Comparison of ENCODE assay signal across 19 mouse cellular contexts in the genomic region with DNA sequence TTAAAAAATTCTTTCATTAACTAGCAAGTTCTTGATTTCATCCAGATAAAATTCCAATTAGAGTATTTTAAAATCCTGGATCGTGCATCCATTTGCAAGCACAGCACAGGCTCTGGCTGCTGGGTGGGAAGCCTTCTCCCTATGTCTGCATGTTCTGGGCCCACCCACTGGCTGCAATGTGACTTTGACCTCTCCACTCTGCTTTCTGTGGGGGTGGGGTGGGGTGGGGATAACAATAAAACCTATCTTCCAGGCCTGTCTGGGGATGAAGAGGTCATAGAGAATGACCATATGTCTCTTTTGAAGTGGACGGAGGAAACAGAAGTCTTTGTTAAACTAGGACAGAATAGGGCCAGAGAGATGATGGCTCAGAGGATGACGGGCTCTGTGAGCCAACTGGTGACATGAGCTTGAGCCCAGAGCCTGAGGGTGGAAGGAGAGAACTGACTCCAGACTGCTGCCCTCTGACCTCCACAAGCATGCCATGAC.
DNase-seq lines count a peak whose midpoint lies in the region; ATAC-seq and TF ChIP-seq lines count a peak whose summit lies in the region.
"Had no signal": no experiment of that assay in that cellular context is flagged by ENCODE, and none has a peak within 500 bp of the region (broad histone marks: within the 10 kb centered on the region; RNA-seq: fewer than 3 reads in every experiment).

No protein-coding gene starts in this region.

- H3K4me2 ChIP-seq in kidney, embryonic 14.5 days (replicated peaks; ENCODE audit: low read depth, low read length), result no peak overlapping the region
- H3K4me2 ChIP-seq in midbrain, embryonic 12.5 days (replicated peaks), result no peak overlapping the region
- H3K4me2 ChIP-seq in midbrain, embryonic 15.5 days, result no peak overlapping the region
- no peak overlapping the region for H3K4me2 ChIP-seq in neural tube, embryonic 11.5 days (ENCODE audit: low read depth)
- H3K4me2 ChIP-seq: limb, embryonic 13.5 days had no signal

- H3K36me3 ChIP-seq in kidney, embryonic 14.5 days (ENCODE audit: control insufficient read depth, insufficient read depth, low read length), result no peaks in the 10 kb centered on the region
- H3K36me3 ChIP-seq in kidney, adult 2 months (ENCODE audit: control insufficient read depth, insufficient read depth, low read length), result no peaks in the 10 kb centered on the region
- no peaks in the 10 kb centered on the region for H3K36me3 ChIP-seq in midbrain, embryonic 12.5 days
- H3K36me3 ChIP-seq in midbrain, embryonic 15.5 days (replicated peaks), result no peaks in the 10 kb centered on the region
- no peaks in the 10 kb centered on the region for H3K36me3 ChIP-seq in embryonic facial prominence, embryonic 10.5 days (replicated peaks)
- no peaks in the 10 kb centered on the region for H3K36me3 ChIP-seq in neural tube, embryonic 11.5 days (ENCODE audit: control insufficient read depth, insufficient read depth, low read length)
- H3K36me3 ChIP-seq: embryonic facial prominence, embryonic 13.5 days; heart, embryonic 10.5 days; limb, embryonic 13.5 days had no signal

- H3K27ac ChIP-seq in kidney, embryonic 14.5 days (ENCODE audit: low read depth, low read length), result no peak overlapping the region
- no peak overlapping the region for H3K27ac ChIP-seq in kidney, adult 2 months (ENCODE audit: insufficient read depth, low read depth, low read length)
- H3K27ac ChIP-seq in midbrain, embryonic 12.5 days (replicated peaks), result peak overlapping the region; percentile 7; the same call in 1 of the 2 replicates
- no peak overlapping the region for H3K27ac ChIP-seq in midbrain, embryonic 15.5 days
- no peak overlapping the region for H3K27ac ChIP-seq in embryonic facial prominence, embryonic 10.5 days (replicated peaks)
- no peak overlapping the region for H3K27ac ChIP-seq in neural tube, embryonic 11.5 days (ENCODE audit: low read depth, low read length)
- H3K27ac ChIP-seq: embryonic facial prominence, embryonic 13.5 days; heart, embryonic 10.5 days; left cerebral cortex, adult 2 months; limb, embryonic 13.5 days had no signal

- no peak for TF ChIP-seq POLR2A in kidney, adult 2 months (IDR thresholded peaks at IDR 0.05; ENCODE audit: low read depth, low read length)

- no peak overlapping the region for H3K4me3 ChIP-seq in kidney, embryonic 14.5 days (ENCODE audit: low read length)
- H3K4me3 ChIP-seq in kidney, adult 2 months (ENCODE audit: insufficient read depth, low read depth, low read length), result no peak overlapping the region
- H3K4me3 ChIP-seq in midbrain, embryonic 12.5 days, result no peak overlapping the region
- H3K4me3 ChIP-seq in midbrain, embryonic 15.5 days, result no peak overlapping the region
- no peak overlapping the region for H3K4me3 ChIP-seq in embryonic facial prominence, embryonic 10.5 days
- no peak overlapping the region for H3K4me3 ChIP-seq in neural tube, embryonic 11.5 days (ENCODE audit: low read depth, low read length)
- H3K4me3 ChIP-seq: embryonic facial prominence, embryonic 13.5 days; heart, embryonic 10.5 days; left cerebral cortex, adult 2 months; limb, embryonic 13.5 days had no signal

- no peak for TF ChIP-seq CTCF in kidney, adult 2 months (conservative IDR thresholded peaks at IDR 0.05; ENCODE audit: insufficient read depth, insufficient read length, low read depth, low read length)

- H3K27me3 ChIP-seq in kidney, embryonic 14.5 days (ENCODE audit: control insufficient read depth, insufficient read depth, low read length), result no peaks in the 10 kb centered on the region
- no peaks in the 10 kb centered on the region for H3K27me3 ChIP-seq in kidney, adult 2 months (replicated peaks; ENCODE audit: control insufficient read depth, insufficient read depth, low read length)
- H3K27me3 ChIP-seq in midbrain, embryonic 12.5 days, result no peaks in the 10 kb centered on the region; the same call in 1 of the 2 replicates
- no peaks in the 10 kb centered on the region for H3K27me3 ChIP-seq in midbrain, embryonic 15.5 days (replicated peaks)
- H3K27me3 ChIP-seq in embryonic facial prominence, embryonic 10.5 days (replicated peaks; ENCODE audit: low read depth, poor library complexity, severe bottlenecking), result 0 out of 2 replicates have a peak, but pooled peaks cover 3% of the 10 kb centered on the region
- no peaks in the 10 kb centered on the region for H3K27me3 ChIP-seq in neural tube, embryonic 11.5 days (ENCODE audit: control insufficient read depth, insufficient read depth, low read length)
- H3K27me3 ChIP-seq: embryonic facial prominence, embryonic 13.5 days; limb, embryonic 13.5 days had no signal

- no peak for DNase-seq in kidney, adult 2 months
- DNase-seq in embryonic facial prominence, embryonic 10.5 days (ENCODE audit: low spot score), result peak; percentile 24
- DNase-seq in neural tube, embryonic 11.5 days (ENCODE audit: low spot score), result peak; percentile 32
- DNase-seq in layer of hippocampus, postnatal 25 days (ENCODE audit: extremely low spot score in 1 of 2, low spot score in 1 of 2), result no peak
- no peak for DNase-seq in lung, postnatal 14 days
- DNase-seq: adrenal gland, postnatal 10 days; cerebellum, adult 9-11 months; gastrocnemius, postnatal 14 days; heart, postnatal 14 days; liver, postnatal 0 days; lung, postnatal 4 days had no signal

- H3K9ac ChIP-seq in kidney, embryonic 14.5 days (ENCODE audit: low read depth, low read length), result no peak overlapping the region
- no peak overlapping the region for H3K9ac ChIP-seq in midbrain, embryonic 12.5 days (replicated peaks)
- no peak overlapping the region for H3K9ac ChIP-seq in midbrain, embryonic 15.5 days
- no peak overlapping the region for H3K9ac ChIP-seq in neural tube, embryonic 11.5 days (ENCODE audit: low read length)
- H3K9ac ChIP-seq: embryonic facial prominence, embryonic 13.5 days; limb, embryonic 13.5 days; liver, postnatal 0 days had no signal

- no peaks in the 10 kb centered on the region for H3K9me3 ChIP-seq in kidney, embryonic 14.5 days (ENCODE audit: control insufficient read depth, low read length)
- no peaks in the 10 kb centered on the region for H3K9me3 ChIP-seq in midbrain, embryonic 12.5 days
- no peaks in the 10 kb centered on the region for H3K9me3 ChIP-seq in midbrain, embryonic 15.5 days
- H3K9me3 ChIP-seq in embryonic facial prominence, embryonic 10.5 days, result no peaks in the 10 kb centered on the region
- H3K9me3 ChIP-seq in neural tube, embryonic 11.5 days (ENCODE audit: control insufficient read depth, low read length), result no peaks in the 10 kb centered on the region
- H3K9me3 ChIP-seq: embryonic facial prominence, embryonic 13.5 days; heart, embryonic 10.5 days; limb, embryonic 13.5 days had no signal

- H3K4me1 ChIP-seq in kidney, embryonic 14.5 days (ENCODE audit: control insufficient read depth, insufficient read depth, low read length), result no peaks in the 10 kb centered on the region
- no peaks in the 10 kb centered on the region for H3K4me1 ChIP-seq in kidney, adult 2 months (ENCODE audit: control insufficient read depth, insufficient read depth, low read length)
- H3K4me1 ChIP-seq in midbrain, embryonic 12.5 days, result peaks cover 14% of the 10 kb centered on the region
- no peaks in the 10 kb centered on the region for H3K4me1 ChIP-seq in midbrain, embryonic 15.5 days
- peaks cover 18% of the 10 kb centered on the region for H3K4me1 ChIP-seq in embryonic facial prominence, embryonic 10.5 days
- peaks cover 7% of the 10 kb centered on the region; the same call in 1 of the 2 replicates for H3K4me1 ChIP-seq in neural tube, embryonic 11.5 days (ENCODE audit: control insufficient read depth, insufficient read depth, low read length)
- H3K4me1 ChIP-seq: heart, embryonic 10.5 days; limb, embryonic 13.5 days had no signal

- peak; percentile 39; the same call in 1 of the 2 replicates for ATAC-seq in kidney, embryonic 14.5 days (ENCODE audit: low FRiP score, low TSS enrichment)
- ATAC-seq in midbrain, embryonic 12.5 days (ENCODE audit: low FRiP score, low read depth), result peak; percentile 65; the same call in 1 of the 2 replicates
- no peak for ATAC-seq in midbrain, embryonic 15.5 days (replicated peaks)
- ATAC-seq in neural tube, embryonic 11.5 days (ENCODE audit: insufficient read depth, low FRiP score, low TSS enrichment), result peak; percentile 80
- ATAC-seq: CD4-positive, CD25-positive, alpha-beta regulatory T cell, adult 4 months; liver, postnatal 0 days had no signal

- WGBS in kidney, embryonic 14.5 days, result 37% methylated on average over 3 of the region's 3 CpGs
- WGBS in kidney, adult 2 months, result 56% methylated on average over 3 of the region's 3 CpGs
- WGBS in midbrain, embryonic 12.5 days, result 26% methylated on average over 3 of the region's 3 CpGs
- WGBS in midbrain, embryonic 15.5 days, result 34% methylated on average over 3 of the region's 3 CpGs
- WGBS in embryonic facial prominence, embryonic 10.5 days, result 32% methylated on average over 3 of the region's 3 CpGs
- 15% methylated on average over 3 of the region's 3 CpGs for WGBS in neural tube, embryonic 11.5 days

Comparison
In these comparisons a context has a peak if more than half of its experiments do, and no peak if none do; other contexts are left out.
1. DNase-seq: peak in embryonic facial prominence, embryonic 10.5 days (single experiment) and neural tube, embryonic 11.5 days (single experiment); none in kidney, adult 2 months (single experiment), layer of hippocampus, postnatal 25 days (0 of 2) and lung, postnatal 14 days (single experiment).